ENCODE assay signal across 8 mouse cellular contexts in the genomic region with DNA sequence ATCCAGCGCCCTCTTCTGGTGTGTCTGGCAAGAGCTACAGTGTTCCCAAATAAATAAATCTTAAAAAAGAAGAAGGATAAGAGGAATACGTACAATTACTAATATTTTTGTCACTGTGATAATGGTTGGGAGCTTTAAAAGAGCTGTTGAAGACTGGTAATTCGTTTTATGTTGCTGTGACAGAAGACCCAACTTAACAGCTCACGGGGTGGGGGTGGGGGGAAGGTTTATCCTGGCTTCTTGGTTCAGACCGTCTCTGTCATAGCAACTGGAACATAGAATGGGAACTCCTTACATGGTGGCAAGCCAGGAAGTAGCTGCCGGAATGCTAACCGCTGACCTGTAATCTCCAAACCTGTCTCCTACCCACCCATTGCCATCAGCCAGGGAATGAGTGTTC. TPM values are rescaled to one million over a fixed set of nuclear protein-coding genes. Genes with fewer than 3 reads are reported as not detected.
DNase-seq lines count a peak whose midpoint lies in the region; ATAC-seq and TF ChIP-seq lines count a peak whose summit lies in the region.

Tmem248 (plus strand) TSS at position 301 of the 400 bp plus-strand sequence.

- no peaks in the 10 kb centered on the region for H3K27me3 ChIP-seq in midbrain, embryonic 12.5 days

- H3K4me3 ChIP-seq in midbrain, embryonic 12.5 days = no peak within 1 kb of the TSS

- H3K4me1 ChIP-seq in midbrain, embryonic 12.5 days = peaks cover 6% of the 10 kb centered on the region; the same call in 1 of the 2 replicates

- no peak within 1 kb of the TSS for H3K27ac ChIP-seq in midbrain, embryonic 12.5 days (replicated peaks)

- DNase-seq in left cerebral cortex, adult 18-20 months (ENCODE audit: low spot score in 2 of 2) = no peak
- DNase-seq in left cerebral cortex, adult 11 months (ENCODE audit: low spot score) = no peak
- DNase-seq in brain, embryonic 14.5 days (ENCODE audit: low read depth) = no peak
- DNase-seq in layer of hippocampus, postnatal 10 days (ENCODE audit: low spot score in 2 of 2) = no peak
- no peak for DNase-seq in retina, postnatal 1 day
- DNase-seq in natural killer cell, adult 2 months (ENCODE audit: low spot score in 2 of 2) = no peak

- H3K9me3 ChIP-seq in midbrain, embryonic 12.5 days = peaks cover 7% of the 10 kb centered on the region; the same call in 1 of the 2 replicates

- H3K36me3 ChIP-seq in midbrain, embryonic 12.5 days = peaks cover 29% of the 10 kb centered on the region

- TF ChIP-seq CTCF in brain, embryonic 14.5 days (IDR thresholded peaks at IDR 0.05; ENCODE audit: borderline replicate concordance, extremely low read depth, insufficient read depth, insufficient read length) = no peak

- no peak within 1 kb of the TSS for H3K4me2 ChIP-seq in midbrain, embryonic 12.5 days (replicated peaks)

- 82% methylated on average over 7 of the region's 7 CpGs for WGBS in midbrain, embryonic 12.5 days

- ATAC-seq in granulocyte monocyte progenitor cell, adult 5-6 weeks (replicated peaks; ENCODE audit: poor library complexity, severe bottlenecking) = no peak
- ATAC-seq in midbrain, embryonic 12.5 days (ENCODE audit: low FRiP score, low read depth) = no peak

- TF ChIP-seq POLR2A in brain, embryonic 14.5 days (IDR thresholded peaks at IDR 0.05; ENCODE audit: borderline replicate concordance, extremely low read depth, insufficient read depth, insufficient read length, poor library complexity, severe bottlenecking) = no peak

- no peak within 1 kb of the TSS for H3K9ac ChIP-seq in midbrain, embryonic 12.5 days (replicated peaks)

RNA-seq across cellular contexts. Expression of gene Tmem248, which starts in this region (rescaled TPM):
- 10 to 100 TPM; 43.8 to 48.4 TPM for total RNA-seq in left cerebral cortex, adult 18-20 months (2021)
- polyA plus RNA-seq in brain, embryonic 14.5 days (2012; rRNA removed) = 24.6 and 30.4 TPM in 2 replicates
- total RNA-seq in granulocyte monocyte progenitor cell, adult 5-6 weeks (2014; fragmentation: Nextera tagmentation) = 64.5 and 70.1 TPM in 2 replicates
- total RNA-seq in granulocyte monocyte progenitor cell, adult 5-6 weeks (2017) = 71.8 and 85.0 TPM in 2 replicates
- 10 to 100 TPM; 36.1 to 37.0 TPM for total RNA-seq in layer of hippocampus, postnatal 10 days (2021)
- 33.1 and 34.1 TPM in 2 replicates for polyA plus RNA-seq in midbrain, embryonic 12.5 days (2016; fragmentation: Nextera tagmentation; extraction: Ambion mirVana)
